Mouse (Mus musculus): ENCODE results near the gene Isoc2a. TPM values are rescaled to one million over a fixed set of nuclear protein-coding genes. Genes with fewer than 3 reads are reported as not detected.
"Not testable (repeated sequence)": the region's sequence is repeated elsewhere in the genome, so short reads cannot be mapped to it uniquely, and the experiment has no call there.

Gene Isoc2a
- polyA plus RNA-seq, 1 experiment from 2014 or later, result 0.92 TPM

DNA sequence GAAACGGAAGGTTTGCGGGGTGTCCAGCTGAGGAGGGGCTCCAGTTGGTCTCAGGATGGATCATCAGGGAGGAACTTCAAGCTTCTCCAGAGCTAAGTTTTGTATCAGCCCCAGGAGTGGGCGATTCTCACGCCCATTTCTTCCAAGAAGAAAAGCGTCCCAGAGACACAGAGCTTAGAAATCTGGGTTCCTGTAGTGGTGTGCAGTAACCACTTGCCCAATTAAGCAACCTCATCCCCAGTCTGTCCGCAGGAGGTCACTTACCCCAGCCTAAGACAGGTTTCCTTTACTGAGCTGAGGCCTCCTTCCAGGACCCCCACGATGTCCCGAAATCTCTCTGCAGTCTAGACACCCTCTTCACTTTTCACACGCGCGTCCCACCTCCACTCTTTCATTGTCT, 273 bp downstream of the Isoc2a start:
- Histone ChIP-seq H3K36me3 (ENCODE audit: control insufficient read depth, insufficient read depth) (no peaks in the 10 kb centered on the region), H3K9ac (replicated peaks; ENCODE audit: low read depth, low read length) (peak overlapping the region; percentile 46), H3K27me3 (replicated peaks; ENCODE audit: control insufficient read depth, insufficient read depth, low read length) (no peaks in the 10 kb centered on the region), H3K27ac (ENCODE audit: low read length) (no peak overlapping the region), H3K4me3 (replicated peaks; ENCODE audit: low read length) (peak overlapping the region; percentile 51), H3K4me1 (replicated peaks; ENCODE audit: control insufficient read depth, insufficient read depth, low read length) (peaks cover 12% of the 10 kb centered on the region), H3K9me3 (ENCODE audit: control insufficient read depth, low read length) (no peaks in the 10 kb centered on the region), H3K4me2 (ENCODE audit: low read length) (peak overlapping the region; percentile 68)
- WGBS, result 5% methylated on average over 11 of the region's 11 CpGs
- ATAC-seq, result no peak; the same call in 1 of the 2 replicates

DNA sequence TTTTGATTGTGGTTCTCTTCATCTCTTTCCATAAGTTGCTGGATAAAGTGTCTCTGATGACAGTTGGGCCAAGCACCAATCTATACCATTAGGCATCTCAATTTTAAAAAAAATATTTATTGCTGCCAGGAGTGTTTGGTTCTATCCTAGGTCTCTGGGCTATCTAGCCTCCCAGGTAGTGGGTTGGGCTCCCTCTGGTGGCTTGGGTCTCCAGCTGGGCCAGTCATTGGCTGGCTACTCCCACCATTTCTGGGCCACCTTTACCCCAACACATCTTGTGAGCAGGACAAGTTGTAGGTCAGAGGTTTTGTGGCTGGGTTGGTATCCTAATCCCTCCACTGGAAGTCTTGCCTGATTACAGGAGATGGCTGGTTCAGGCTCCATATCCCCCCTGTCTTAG, 1.2 kb downstream of the Isoc2a start:
- Histone ChIP-seq H3K4me3 (replicated peaks; ENCODE audit: low read length) (no peak overlapping the region), H3K4me1 (replicated peaks; ENCODE audit: control insufficient read depth, insufficient read depth, low read length) (peaks cover 12% of the 10 kb centered on the region), H3K27ac (ENCODE audit: low read length) (no peak overlapping the region), H3K27me3 (replicated peaks; ENCODE audit: control insufficient read depth, insufficient read depth, low read length) (no peaks in the 10 kb centered on the region), H3K9ac (replicated peaks; ENCODE audit: low read depth, low read length) (no peak overlapping the region), H3K9me3 (ENCODE audit: control insufficient read depth, low read length) (no peaks in the 10 kb centered on the region), H3K4me2 (ENCODE audit: low read length) (no peak overlapping the region), H3K36me3 (ENCODE audit: control insufficient read depth, insufficient read depth) (no peaks in the 10 kb centered on the region)
- ATAC-seq, result no peak

DNA sequence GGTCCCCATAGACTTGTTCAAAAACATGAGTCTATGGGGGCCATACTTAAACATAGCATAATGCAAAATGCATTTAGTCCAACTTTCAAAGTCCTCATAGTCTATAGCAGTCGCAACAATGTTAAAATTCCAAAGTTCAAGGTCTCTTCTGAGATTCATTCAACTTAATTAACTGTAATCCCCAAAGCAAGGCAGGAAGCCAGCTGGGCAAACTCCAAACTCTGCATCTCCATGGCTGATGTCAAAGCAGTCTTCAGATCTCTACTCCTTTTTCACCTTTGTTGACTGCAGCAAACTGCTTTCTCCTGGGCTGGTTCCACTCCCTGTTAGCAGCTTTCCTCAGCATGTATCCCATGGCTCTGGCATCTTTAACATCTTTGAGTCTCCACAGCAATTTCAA, 2.1 kb downstream of the Isoc2a start:
- H3K27me3 ChIP-seq (replicated peaks; ENCODE audit: control insufficient read depth, insufficient read depth, low read length); H3K4me3 ChIP-seq (replicated peaks; ENCODE audit: low read length); H3K4me2 ChIP-seq (ENCODE audit: low read length); H3K27ac ChIP-seq (ENCODE audit: low read length); H3K9me3 ChIP-seq (ENCODE audit: control insufficient read depth, low read length); ATAC-seq; H3K36me3 ChIP-seq (ENCODE audit: control insufficient read depth, insufficient read depth); H3K9ac ChIP-seq (replicated peaks; ENCODE audit: low read depth, low read length): not testable (repeated sequence)
- peaks cover 12% of the 10 kb centered on the region for H3K4me1 ChIP-seq (replicated peaks; ENCODE audit: control insufficient read depth, insufficient read depth, low read length)
- WGBS, result 91% methylated on average over 1 of the region's 1 CpGs

DNA sequence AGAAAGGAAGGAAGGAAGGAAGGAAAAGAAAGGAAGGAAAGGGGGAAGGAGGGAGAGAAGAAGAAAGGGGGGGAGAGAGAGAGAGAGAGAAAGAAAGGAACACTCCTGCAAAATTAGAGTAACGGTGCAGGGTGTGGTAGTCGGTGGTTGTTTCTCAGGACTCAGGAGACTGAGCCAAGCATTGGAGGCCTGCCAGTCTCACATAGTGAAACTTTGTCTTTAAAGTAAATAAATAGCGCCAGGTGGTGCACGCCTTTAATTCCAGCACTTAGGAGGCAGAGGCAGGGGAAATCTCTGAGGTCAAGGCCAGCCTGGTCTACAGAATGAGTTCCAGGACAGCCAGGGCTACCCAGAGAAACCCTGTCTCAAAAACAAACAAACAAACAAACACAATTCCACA, 9.7 kb downstream of the Isoc2a start:
- H3K27me3 ChIP-seq (replicated peaks; ENCODE audit: control insufficient read depth, insufficient read depth, low read length), result no peaks in the 10 kb centered on the region
- no peaks in the 10 kb centered on the region for H3K4me1 ChIP-seq (replicated peaks; ENCODE audit: control insufficient read depth, insufficient read depth, low read length)
- no peak overlapping the region for H3K4me3 ChIP-seq (replicated peaks; ENCODE audit: low read length)
- no peak overlapping the region for H3K9ac ChIP-seq (replicated peaks; ENCODE audit: low read depth, low read length)
- H3K27ac ChIP-seq (ENCODE audit: low read length), result no peak overlapping the region
- no peaks in the 10 kb centered on the region for H3K9me3 ChIP-seq (ENCODE audit: control insufficient read depth, low read length)
- WGBS, result 64% methylated on average over 4 of the region's 4 CpGs
- no peak for ATAC-seq
- H3K36me3 ChIP-seq (ENCODE audit: control insufficient read depth, insufficient read depth), result no peaks in the 10 kb centered on the region
- no peak overlapping the region for H3K4me2 ChIP-seq (ENCODE audit: low read length)

DNA sequence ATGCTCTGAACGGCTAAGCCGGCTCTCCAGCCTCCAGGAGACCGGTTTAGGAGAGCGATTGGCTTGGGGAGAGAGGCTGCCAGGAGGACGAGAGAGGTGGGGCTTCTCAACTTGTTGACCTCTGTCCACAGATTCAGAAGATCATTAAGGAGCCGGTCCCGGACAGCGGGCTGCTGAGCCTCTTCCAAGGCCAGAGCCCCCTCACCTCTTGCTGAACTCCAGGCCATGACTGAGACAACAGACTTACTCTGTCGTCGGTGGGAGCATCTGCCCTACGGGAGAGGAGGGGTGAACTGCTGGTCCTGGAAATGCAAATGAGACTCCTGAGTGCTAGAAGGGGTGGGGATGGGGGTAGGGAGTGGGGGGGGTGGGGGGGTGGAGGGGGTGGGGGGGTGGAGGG, 18.2 kb downstream of the Isoc2a start:
- Histone ChIP-seq H3K36me3 (ENCODE audit: control insufficient read depth, insufficient read depth) (no peaks in the 10 kb centered on the region), H3K4me3 (replicated peaks; ENCODE audit: low read length) (no peak overlapping the region), H3K27ac (ENCODE audit: low read length) (no peak overlapping the region), H3K9me3 (ENCODE audit: control insufficient read depth, low read length) (no peaks in the 10 kb centered on the region), H3K9ac (replicated peaks; ENCODE audit: low read depth, low read length) (no peak overlapping the region), H3K4me1 (replicated peaks; ENCODE audit: control insufficient read depth, insufficient read depth, low read length) (peaks cover 10% of the 10 kb centered on the region), H3K4me2 (ENCODE audit: low read length) (no peak overlapping the region), H3K27me3 (replicated peaks; ENCODE audit: control insufficient read depth, insufficient read depth, low read length) (no peaks in the 10 kb centered on the region)
- 64% methylated on average over 11 of the region's 11 CpGs for WGBS
- ATAC-seq, result no peak

DNA sequence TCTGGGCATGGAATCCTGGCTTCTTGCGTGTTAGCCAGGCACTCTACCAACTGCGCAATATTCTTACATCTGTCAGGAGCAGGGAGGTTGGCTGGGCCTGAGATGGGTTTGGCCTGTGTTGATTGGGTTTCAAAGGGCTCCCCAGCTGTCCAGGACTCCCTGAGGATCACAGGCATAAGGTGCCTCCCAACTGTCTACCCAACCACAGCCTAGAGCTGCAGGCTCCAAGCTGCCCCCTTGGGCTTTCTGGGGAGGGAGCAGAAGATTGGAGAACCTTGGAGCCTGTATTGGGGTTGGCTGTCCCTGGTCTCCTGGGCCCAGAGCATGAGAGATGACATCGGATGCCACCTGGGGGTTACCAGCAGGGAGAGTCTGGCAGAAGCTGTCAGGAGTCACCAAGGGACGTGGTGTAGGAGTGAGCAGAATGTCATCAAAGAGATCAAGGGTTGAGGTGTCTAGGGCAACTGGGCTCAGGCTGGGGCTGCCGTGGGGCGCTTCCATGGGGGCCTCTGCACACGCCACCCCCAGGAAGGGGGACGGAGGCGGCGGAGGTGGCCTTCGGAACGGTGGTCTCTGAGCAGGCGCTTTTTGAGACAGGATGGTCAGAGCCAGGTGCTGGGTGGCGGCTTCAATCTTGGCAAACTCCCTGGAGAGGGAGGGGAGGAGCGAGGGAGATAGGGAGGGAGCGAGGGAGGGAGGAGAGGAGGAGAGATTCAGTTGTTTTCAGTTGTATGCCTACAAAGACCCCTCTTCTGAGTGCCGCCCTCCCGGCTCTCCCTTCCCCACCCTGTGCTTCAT, 22.1 kb downstream of the Isoc2a start:
- H3K27ac ChIP-seq (ENCODE audit: low read length), result no peak overlapping the region; the same call in 1 of the 2 replicates
- H3K4me3 ChIP-seq (replicated peaks; ENCODE audit: low read length), result peak overlapping the region; percentile 37
- no peaks in the 10 kb centered on the region for H3K9me3 ChIP-seq (ENCODE audit: control insufficient read depth, low read length)
- peaks cover 10% of the 10 kb centered on the region for H3K4me1 ChIP-seq (replicated peaks; ENCODE audit: control insufficient read depth, insufficient read depth, low read length)
- ATAC-seq, result peak; percentile 51
- H3K27me3 ChIP-seq (replicated peaks; ENCODE audit: control insufficient read depth, insufficient read depth, low read length), result no peaks in the 10 kb centered on the region
- WGBS, result 24% methylated on average over 16 of the region's 18 CpGs
- peak overlapping the region; percentile 57 for H3K4me2 ChIP-seq (ENCODE audit: low read length)
- no peaks in the 10 kb centered on the region for H3K36me3 ChIP-seq (ENCODE audit: control insufficient read depth, insufficient read depth)
- H3K9ac ChIP-seq (replicated peaks; ENCODE audit: low read depth, low read length), result peak overlapping the region; percentile 20

DNA sequence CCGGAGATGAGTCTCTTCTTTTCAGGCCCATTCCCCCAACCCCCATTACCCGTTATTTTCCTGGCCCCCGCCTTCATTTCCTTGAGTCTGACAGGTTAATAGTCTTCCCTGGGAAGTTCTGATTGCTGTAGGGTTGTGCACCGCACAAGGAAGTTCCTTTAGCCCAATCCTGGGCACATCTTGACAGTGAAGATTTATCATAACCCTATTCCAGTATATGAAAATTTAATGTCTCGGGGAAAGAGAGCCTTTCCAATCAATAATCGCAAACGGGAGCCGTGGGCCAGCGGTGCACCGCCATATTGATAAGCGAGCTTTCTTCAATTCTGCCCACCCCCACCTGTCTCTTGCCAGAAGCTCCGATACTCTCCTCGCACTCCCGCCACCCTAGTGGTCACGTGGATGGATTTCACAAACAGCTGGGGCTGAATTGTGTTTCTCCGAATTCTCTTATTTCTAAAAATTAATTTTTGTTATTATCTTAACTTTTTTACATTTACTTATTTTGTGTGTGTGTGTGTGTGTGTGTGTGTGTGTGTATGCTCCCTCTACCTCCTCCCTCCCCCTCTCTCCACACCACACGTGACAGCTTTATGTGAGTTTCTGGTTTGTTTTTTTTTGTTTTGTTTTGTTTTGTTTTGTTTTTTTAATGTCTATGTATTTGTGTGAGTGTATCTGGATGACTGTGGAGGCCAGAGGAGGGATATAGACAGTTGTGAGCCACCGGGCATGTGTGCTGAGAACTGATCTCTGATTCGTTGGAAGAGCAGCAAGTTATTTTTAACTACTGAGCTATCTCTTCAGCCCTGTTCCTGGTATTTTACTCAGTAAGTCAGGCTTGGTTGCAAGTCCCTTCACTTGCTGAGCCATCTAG, 22.9 kb downstream of the Isoc2a start:
- Histone ChIP-seq H3K27ac (ENCODE audit: low read length) (0 out of 2 replicates have a peak overlapping the region, but pooled peaks have one; percentile 24), H3K9ac (replicated peaks; ENCODE audit: low read depth, low read length) (peak overlapping the region; percentile 20), H3K36me3 (ENCODE audit: control insufficient read depth, insufficient read depth) (no peaks in the 10 kb centered on the region), H3K9me3 (ENCODE audit: control insufficient read depth, low read length) (no peaks in the 10 kb centered on the region), H3K4me2 (ENCODE audit: low read length) (peak overlapping the region; percentile 57), H3K4me1 (replicated peaks; ENCODE audit: control insufficient read depth, insufficient read depth, low read length) (peaks cover 10% of the 10 kb centered on the region), H3K4me3 (replicated peaks; ENCODE audit: low read length) (peak overlapping the region; percentile 37), H3K27me3 (replicated peaks; ENCODE audit: control insufficient read depth, insufficient read depth, low read length) (no peaks in the 10 kb centered on the region)
- WGBS, result 10% methylated on average over 19 of the region's 19 CpGs
- peak; percentile 49 for ATAC-seq

DNA sequence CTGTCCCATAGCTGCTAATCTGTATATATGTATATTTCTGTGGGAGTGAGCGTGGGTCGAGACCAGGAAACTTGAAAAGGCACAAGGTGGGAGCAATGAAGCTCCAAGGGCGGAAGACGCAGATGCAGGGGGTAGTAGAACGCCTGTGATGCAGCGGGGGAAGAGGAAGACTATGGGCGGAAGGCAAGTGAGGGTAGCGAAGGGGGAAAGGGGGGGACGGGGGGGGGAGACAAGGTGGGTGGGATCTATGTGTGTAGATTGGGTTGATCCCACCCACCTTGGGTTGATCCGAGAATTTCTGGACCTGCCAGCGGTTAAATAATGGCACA, 23.5 kb downstream of the Isoc2a start:
- ATAC-seq, result no peak
- H3K27me3 ChIP-seq (replicated peaks; ENCODE audit: control insufficient read depth, insufficient read depth, low read length), result no peaks in the 10 kb centered on the region
- H3K4me3 ChIP-seq (replicated peaks; ENCODE audit: low read length), result no peak overlapping the region
- no peak overlapping the region for H3K9ac ChIP-seq (replicated peaks; ENCODE audit: low read depth, low read length)
- WGBS, result 20% methylated on average over 11 of the region's 11 CpGs
- peaks cover 10% of the 10 kb centered on the region for H3K4me1 ChIP-seq (replicated peaks; ENCODE audit: control insufficient read depth, insufficient read depth, low read length)
- peak overlapping the region; percentile 57 for H3K4me2 ChIP-seq (ENCODE audit: low read length)
- no peak overlapping the region for H3K27ac ChIP-seq (ENCODE audit: low read length)
- no peaks in the 10 kb centered on the region for H3K9me3 ChIP-seq (ENCODE audit: control insufficient read depth, low read length)
- H3K36me3 ChIP-seq (ENCODE audit: control insufficient read depth, insufficient read depth), result no peaks in the 10 kb centered on the region

DNA sequence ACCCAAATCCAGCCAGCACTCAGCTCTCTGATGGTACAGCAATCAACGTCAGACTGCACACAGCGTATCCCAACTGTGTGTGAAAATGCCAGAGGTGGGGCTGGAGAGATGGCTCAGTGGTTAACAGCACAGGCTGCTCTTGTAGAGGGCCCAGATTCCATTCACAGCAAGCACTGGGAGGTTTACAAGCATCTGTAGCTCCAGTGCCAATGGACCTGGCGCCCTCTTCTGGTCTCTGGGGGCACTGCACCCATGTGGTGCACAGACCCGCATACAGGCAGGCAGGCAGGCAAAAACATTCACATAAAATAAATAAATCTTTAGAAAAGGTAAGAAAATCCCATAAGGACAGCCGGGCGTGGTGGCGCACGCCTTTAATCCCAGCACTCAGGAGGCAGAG, 24.2 kb downstream of the Isoc2a start:
- Histone ChIP-seq H3K4me2 (ENCODE audit: low read length) (no peak overlapping the region), H3K9me3 (ENCODE audit: control insufficient read depth, low read length) (no peaks in the 10 kb centered on the region), H3K4me3 (replicated peaks; ENCODE audit: low read length) (no peak overlapping the region), H3K9ac (replicated peaks; ENCODE audit: low read depth, low read length) (no peak overlapping the region), H3K27me3 (replicated peaks; ENCODE audit: control insufficient read depth, insufficient read depth, low read length) (no peaks in the 10 kb centered on the region), H3K36me3 (ENCODE audit: control insufficient read depth, insufficient read depth) (no peaks in the 10 kb centered on the region), H3K4me1 (replicated peaks; ENCODE audit: control insufficient read depth, insufficient read depth, low read length) (peaks cover 10% of the 10 kb centered on the region), H3K27ac (ENCODE audit: low read length) (no peak overlapping the region)
- ATAC-seq, result no peak
- WGBS, result 47% methylated on average over 8 of the region's 8 CpGs
